Mouse (Mus musculus): Measurements from ENCODE around the gene Tead1.

GRCm38 (mm10) chr7:112721859-112722258 lies 42.7 kb downstream of the Tead1 start:
- no peak for TF ChIP-seq CTCF (IDR thresholded peaks at IDR 0.05; ENCODE audit: insufficient read depth, low read depth, low read length)
- no peak for TF ChIP-seq POLR2A (IDR thresholded peaks at IDR 0.05; ENCODE audit: insufficient read depth, low read depth, low read length)
